Mouse (Mus musculus): Measurements from ENCODE around the gene Cep19.
"Not testable (repeated sequence)": the region's sequence is repeated elsewhere in the genome, so short reads cannot be mapped to it uniquely, and the experiment has no call there.

The Cep19 gene

DNA sequence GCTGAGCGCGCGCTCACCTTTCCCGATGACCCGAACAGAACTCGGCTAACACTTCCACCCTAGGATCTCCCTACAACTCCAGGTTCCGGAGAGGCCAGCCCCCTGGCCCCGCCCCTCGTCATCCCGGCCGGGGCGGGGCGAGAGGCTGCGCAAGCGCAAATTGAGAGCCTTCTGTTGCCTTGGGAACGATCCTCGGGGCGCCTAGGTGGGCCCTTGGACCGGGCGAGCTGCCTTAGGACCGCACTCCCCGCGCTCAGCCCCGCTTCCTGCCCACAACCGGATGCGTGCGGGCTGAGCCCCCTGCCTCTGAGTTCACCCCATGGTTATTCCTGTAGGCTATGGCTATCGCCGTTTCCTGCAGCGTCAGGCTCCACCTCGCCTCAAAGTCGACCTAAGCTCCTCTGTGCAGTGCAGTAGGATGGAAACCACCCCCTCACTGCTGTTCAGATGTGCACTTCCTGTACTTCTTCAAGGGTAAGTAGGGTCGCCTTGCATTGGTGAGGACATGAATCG is at the start of gene Cep19, which contains the start of gene Pigx:
Cep19 (plus strand) TSS at position 163 of the 513 bp plus-strand sequence.
Pigx (minus strand) TSS at position 103 of the 513 bp plus-strand sequence.
- peak; percentile 74 to 77 for DNase-seq (ENCODE audit: low spot score in 2 of 2)

GRCm38 (mm10) chr16:32058817-32059216 is 40.8 kb upstream of the Cep19 start:
- DNase-seq (ENCODE audit: low spot score in 2 of 2): no peak

GRCm38 (mm10) chr16:32059840-32060523 is 39.6 kb upstream of the Cep19 start:
- DNase-seq (ENCODE audit: low spot score in 2 of 2): no peak

- no peak for DNase-seq (ENCODE audit: low spot score in 2 of 2)
Measured at GRCm38 (mm10) chr16:32062226-32062625, 37.4 kb upstream of the Cep19 start.

DNA sequence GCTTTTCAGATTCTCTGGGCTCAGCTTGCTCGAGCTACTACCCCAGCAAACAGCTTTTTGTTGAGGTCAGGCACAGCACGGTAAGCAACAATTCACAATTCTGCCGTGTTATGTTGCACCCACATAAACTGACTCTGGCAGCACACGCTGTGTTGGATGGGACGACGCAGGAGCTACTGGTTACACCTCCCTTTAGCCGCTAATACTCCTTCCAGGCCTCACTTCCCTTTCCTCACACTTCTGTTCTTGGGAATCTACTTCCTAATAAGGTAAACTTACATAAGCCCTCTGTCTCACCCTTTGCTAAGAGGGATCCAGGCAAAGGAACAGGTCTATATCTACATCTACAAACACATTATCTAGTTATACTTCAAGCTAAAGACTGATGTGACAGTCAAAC is 35.7 kb upstream of the Cep19 start:
- no peak for DNase-seq (ENCODE audit: low spot score in 2 of 2)

- no peak for DNase-seq (ENCODE audit: low spot score in 2 of 2)
Measured at GRCm38 (mm10) chr16:32066899-32067298, 32.7 kb upstream of the Cep19 start.

- no peak for DNase-seq (ENCODE audit: low spot score in 2 of 2)
Measured at GRCm38 (mm10) chr16:32068389-32069300, 31.0 kb upstream of the Cep19 start.

DNA sequence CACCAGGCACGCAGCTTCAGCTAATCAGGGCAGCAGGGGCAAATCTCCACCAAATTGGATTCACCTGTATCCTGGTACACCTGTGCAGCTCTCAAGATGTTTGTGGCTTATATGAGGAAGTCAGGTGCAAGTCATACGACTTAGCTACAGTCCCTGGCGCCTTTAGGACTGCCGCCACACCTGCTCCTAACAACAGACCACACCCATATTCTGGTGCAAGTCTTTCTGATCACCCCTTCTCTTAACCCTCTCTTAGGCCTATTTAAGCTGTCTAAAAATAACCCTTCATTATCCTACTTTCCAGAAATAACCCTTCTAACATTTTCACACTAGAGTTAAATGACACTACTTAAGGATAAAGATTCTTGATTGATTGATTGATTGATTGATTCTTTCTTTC is 29.5 kb upstream of the Cep19 start:
- DNase-seq (ENCODE audit: low spot score in 2 of 2): not testable (repeated sequence)

GRCm38 (mm10) chr16:32075762-32076161 is 23.8 kb upstream of the Cep19 start:
- DNase-seq (ENCODE audit: low spot score in 2 of 2): no peak

GRCm38 (mm10) chr16:32076406-32076805 is 23.2 kb upstream of the Cep19 start:
- DNase-seq (ENCODE audit: low spot score in 2 of 2): no peak

- DNase-seq (ENCODE audit: low spot score in 2 of 2): no peak
Measured at GRCm38 (mm10) chr16:32077648-32078407, 21.8 kb upstream of the Cep19 start.

DNA sequence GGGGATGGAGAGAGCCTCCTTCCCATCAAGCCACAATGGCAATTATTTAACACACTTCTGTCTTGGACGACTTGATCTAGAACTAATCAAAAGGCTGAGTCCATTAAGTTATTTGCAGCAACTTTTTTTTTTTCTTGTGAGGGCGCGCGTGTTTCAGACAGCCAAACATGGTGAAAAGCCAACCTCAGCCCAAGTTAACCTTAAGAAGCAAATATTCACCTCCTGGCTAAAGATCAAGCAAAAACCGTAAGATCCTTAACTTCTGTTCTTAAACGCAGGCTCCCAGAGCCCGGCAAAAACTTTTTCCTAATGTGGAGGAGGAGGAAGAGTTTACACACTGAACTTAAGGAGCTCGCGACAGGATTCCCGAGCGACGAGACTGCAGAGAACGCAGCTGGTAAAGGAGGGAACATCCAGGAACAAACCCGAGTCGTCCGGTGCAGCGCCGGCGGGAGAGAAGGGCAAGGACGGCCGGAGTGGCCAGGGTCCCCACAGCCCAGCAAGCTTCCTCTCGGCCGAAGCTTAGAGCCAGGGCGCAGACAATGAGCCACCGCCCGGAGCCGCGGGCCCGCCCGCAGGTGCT is 21.1 kb upstream of the Cep19 start:
- DNase-seq (ENCODE audit: low spot score in 2 of 2): no peak

GRCm38 (mm10) chr16:32078991-32079511 is 20.5 kb upstream of the Cep19 start, which contains the start of gene Pak2:
Gene Pak2, minus strand, starts transcription at chr16:32079342.
- peak; percentile 81 to 83 for DNase-seq (ENCODE audit: low spot score in 2 of 2)

DNA sequence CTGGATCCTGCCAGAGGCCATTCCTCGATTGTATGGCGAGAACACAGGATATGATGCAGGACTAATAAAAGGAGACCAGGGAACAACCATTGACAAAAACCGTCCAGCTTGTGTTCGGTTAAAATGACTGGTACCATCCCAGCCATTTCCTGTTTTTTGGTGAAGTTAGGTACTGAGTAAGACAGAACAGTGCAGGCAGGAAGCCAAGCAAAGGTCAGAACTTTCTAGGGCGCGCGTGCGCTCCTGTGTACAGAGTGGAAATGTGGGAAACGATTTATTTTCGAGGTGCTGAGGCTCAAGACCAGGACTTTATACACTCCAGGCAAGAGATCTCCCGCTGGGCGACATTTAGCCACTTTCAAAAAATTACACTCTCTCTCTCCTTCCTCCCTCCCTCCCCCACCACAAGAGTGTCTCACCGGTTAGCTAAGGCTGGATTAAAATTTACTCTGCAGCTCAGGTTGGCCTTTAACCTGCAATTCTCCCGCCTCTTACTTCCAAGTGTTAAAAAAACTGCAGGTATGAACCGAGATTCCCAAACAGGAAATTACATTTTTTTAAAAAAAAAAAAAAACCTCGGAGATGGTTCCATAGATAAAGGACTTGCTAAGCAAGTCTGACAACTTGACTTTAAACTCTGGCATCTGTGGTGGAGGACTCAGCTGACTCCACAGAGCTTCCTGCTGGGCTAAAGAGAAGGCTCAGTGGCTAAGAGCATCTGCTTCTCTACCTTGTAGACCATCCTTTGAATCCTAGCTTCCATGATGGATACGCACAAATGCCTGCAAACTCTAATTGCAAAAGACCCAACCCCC is 11.8 kb upstream of the Cep19 start:
- DNase-seq (ENCODE audit: low spot score in 2 of 2): no peak

DNA sequence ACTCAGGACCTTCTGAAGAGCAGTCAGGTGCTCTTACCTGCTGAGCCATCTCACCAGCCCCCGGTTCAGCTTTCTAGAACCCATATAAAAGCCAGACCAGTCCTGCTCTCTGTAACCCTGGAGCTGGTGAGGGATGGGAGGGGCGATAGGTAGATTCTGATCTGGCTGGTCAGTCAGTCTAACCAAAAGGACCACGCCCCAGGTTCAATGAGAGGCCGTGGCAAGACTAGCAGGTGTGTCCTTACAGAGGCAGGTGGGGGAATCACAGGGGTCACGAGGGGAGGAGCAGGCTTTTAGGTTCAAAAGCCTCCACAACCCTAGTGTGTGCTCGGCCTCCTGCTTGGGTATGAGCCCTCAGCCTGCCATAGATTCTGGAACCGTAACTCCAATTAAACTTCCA is 8.1 kb upstream of the Cep19 start:
- DNase-seq (ENCODE audit: low spot score in 2 of 2): no peak

DNA sequence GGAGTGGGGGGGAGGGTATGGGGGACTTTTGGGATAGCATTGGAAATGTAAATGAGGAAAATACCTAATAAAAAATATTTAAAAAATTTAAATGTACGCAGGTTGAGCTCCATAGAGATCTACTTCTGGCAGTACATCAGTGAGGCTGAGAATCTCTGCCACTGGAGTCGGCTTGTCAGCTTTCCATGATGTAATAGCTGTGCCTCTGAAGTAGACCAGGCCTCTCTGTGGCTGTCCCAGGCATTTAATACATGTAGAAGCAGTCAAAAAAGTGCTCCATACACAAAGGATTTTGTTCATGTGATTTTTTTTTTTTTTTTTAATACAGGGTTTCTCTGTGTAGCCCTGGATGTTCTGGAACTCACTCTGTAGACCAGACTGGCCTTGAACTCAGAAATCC is 1.8 kb upstream of the Cep19 start:
- DNase-seq (ENCODE audit: low spot score in 2 of 2): not testable (repeated sequence)

DNA sequence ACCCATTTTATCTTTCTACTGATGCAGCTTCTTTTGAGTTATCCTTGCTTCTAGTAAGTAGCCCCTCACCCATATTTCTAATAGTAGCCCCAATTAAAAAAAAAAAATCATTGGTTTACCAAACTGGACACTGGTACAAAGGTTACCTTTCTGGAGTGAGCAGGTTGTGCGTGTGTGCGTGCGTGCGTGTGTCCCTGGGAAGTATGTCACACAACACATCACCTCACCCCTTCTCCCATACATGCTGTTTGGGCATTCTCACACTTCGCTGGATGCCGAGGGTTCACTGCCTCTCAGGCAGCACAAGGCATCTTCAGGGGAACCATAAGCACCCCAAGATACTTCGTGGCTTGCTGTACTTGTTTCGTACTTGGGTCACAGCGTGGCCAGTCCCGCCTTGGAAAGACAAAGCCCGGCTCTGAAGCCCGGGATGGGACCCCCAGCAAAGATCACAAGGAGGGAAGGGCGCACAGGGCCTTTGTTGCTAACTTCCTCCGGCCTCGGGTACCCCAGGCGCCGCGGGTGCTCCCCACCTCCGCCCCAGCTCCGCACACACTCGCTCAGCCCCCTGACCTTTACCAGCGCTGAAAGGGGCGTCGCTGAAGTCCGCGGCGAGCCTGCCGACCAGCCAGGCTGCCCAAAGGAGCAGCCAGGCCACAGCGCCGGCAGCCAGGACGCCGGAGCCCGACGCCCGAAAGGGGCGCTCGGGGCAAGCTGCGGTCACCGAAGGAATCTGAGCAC is 533 bp upstream of the Cep19 start:
- DNase-seq (ENCODE audit: low spot score in 2 of 2): no peak

DNA sequence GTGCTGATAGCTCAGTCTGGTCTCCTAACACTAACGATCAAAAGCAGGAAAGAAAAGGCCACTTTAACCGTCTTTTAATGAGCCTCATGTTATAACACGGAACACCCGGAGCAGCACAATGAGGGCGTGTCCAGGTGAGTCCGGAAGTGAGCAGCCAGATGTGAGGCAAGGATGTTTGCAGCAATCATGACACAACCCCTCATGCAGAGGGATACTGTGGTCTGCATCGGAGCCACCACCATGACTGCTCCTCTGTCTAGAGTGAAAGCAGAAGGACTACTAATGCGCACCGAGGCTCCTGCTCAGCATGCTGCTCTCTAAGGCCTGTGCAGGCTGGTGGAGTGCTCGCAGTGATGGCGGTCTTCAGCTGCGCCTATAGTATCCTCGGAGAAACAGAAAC is 2.7 kb downstream of the Cep19 start:
- no peak for DNase-seq (ENCODE audit: low spot score in 2 of 2)

DNA sequence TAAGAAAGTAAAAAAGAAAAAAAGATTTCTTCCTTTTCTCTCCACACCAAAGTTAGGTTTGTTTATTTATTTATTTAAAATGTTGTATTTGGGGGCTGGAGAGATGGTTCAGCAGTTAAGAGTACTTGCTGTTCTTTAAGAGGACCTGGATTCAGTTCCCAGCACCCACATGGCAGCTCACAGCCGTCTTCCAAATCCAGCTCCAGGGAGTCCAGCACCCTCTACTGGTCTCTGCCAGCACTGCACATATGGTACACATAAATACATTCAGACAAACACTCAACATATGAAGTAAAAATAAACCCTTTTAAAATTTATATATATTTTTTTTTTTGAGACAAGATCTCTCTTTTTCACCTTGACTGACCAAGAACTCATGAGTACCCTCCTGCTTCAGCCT is 6.1 kb downstream of the Cep19 start:
- DNase-seq (ENCODE audit: low spot score in 2 of 2): no peak

Data from spleen, postnatal 14 days (tissue).